Mouse (Mus musculus): ENCODE results near the gene Atp13a2. TPM values are rescaled to one million over a fixed set of nuclear protein-coding genes. Genes with fewer than 3 reads are reported as not detected.

Atp13a2 gene
- polyA plus RNA-seq, 1 experiment = 275 TPM

GRCm38 (mm10) chr4:140993846-140994245, 7.2 kb downstream of the Atp13a2 start:
- H3K36me3 ChIP-seq (ENCODE audit: control insufficient read depth, insufficient read depth, low read length) = peaks cover 42% of the 10 kb centered on the region
- H3K27me3 ChIP-seq (ENCODE audit: control insufficient read depth, insufficient read depth, low read length) = no peaks in the 10 kb centered on the region
- no peak overlapping the region for H3K4me3 ChIP-seq (ENCODE audit: extremely low read depth, insufficient read depth, insufficient read length)
- no peak for TF ChIP-seq POLR2A (IDR thresholded peaks at IDR 0.05; ENCODE audit: low read depth, low read length)
- no peak for TF ChIP-seq CTCF (IDR thresholded peaks at IDR 0.05; ENCODE audit: extremely low read depth, insufficient read depth, insufficient read length, insufficient replicate concordance)
- 86% methylated on average over 8 of the region's 8 CpGs for WGBS
- no peak overlapping the region for H3K27ac ChIP-seq (ENCODE audit: insufficient read depth, low read length)
- DNase-seq (ENCODE audit: low read depth in 1 of 2, low spot score in 2 of 2) = no peak
- peaks cover 11% of the 10 kb centered on the region; the same call in 1 of the 2 replicates for H3K4me1 ChIP-seq (ENCODE audit: control insufficient read depth, insufficient read depth, insufficient read length)

- Histone ChIP-seq H3K27me3 (ENCODE audit: control insufficient read depth, insufficient read depth, low read length) (no peaks in the 10 kb centered on the region), H3K27ac (ENCODE audit: insufficient read depth, low read length) (no peak overlapping the region), H3K4me1 (ENCODE audit: control insufficient read depth, insufficient read depth, insufficient read length) (no peaks in the 10 kb centered on the region), H3K36me3 (ENCODE audit: control insufficient read depth, insufficient read depth, low read length) (peaks cover 60% of the 10 kb centered on the region), H3K4me3 (ENCODE audit: extremely low read depth, insufficient read depth, insufficient read length) (no peak overlapping the region)
- TF ChIP-seq CTCF (IDR thresholded peaks at IDR 0.05; ENCODE audit: extremely low read depth, insufficient read depth, insufficient read length, insufficient replicate concordance) (no peak), POLR2A (IDR thresholded peaks at IDR 0.05; ENCODE audit: low read depth, low read length) (no peak)
- WGBS = 78% methylated on average over 8 of the region's 8 CpGs
- no peak for DNase-seq (ENCODE audit: low read depth in 1 of 2, low spot score in 2 of 2)
Observed at GRCm38 (mm10) chr4:140995811-140996210, 9.1 kb downstream of the Atp13a2 start.

GRCm38 (mm10) chr4:140996812-140997211, 10.1 kb downstream of the Atp13a2 start:
- Histone ChIP-seq H3K36me3 (ENCODE audit: control insufficient read depth, insufficient read depth, low read length) (peaks cover 68% of the 10 kb centered on the region), H3K27me3 (ENCODE audit: control insufficient read depth, insufficient read depth, low read length) (no peaks in the 10 kb centered on the region), H3K27ac (ENCODE audit: insufficient read depth, low read length) (no peak overlapping the region), H3K4me3 (ENCODE audit: extremely low read depth, insufficient read depth, insufficient read length) (no peak overlapping the region), H3K4me1 (ENCODE audit: control insufficient read depth, insufficient read depth, insufficient read length) (no peaks in the 10 kb centered on the region)
- TF ChIP-seq CTCF (IDR thresholded peaks at IDR 0.05; ENCODE audit: extremely low read depth, insufficient read depth, insufficient read length, insufficient replicate concordance) (no peak), POLR2A (IDR thresholded peaks at IDR 0.05; ENCODE audit: low read depth, low read length) (no peak)
- 88% methylated on average over 9 of the region's 9 CpGs for WGBS
- no peak for DNase-seq (ENCODE audit: low read depth in 1 of 2, low spot score in 2 of 2)

GRCm38 (mm10) chr4:141005983-141006382, 19.3 kb downstream of the Atp13a2 start:
- no peak for DNase-seq (ENCODE audit: low read depth in 1 of 2, low spot score in 2 of 2)
- Histone ChIP-seq H3K27ac (ENCODE audit: insufficient read depth, low read length) (no peak overlapping the region), H3K36me3 (ENCODE audit: control insufficient read depth, insufficient read depth, low read length) (peaks cover 58% of the 10 kb centered on the region), H3K27me3 (ENCODE audit: control insufficient read depth, insufficient read depth, low read length) (0 out of 2 replicates have a peak, but pooled peaks cover 5% of the 10 kb centered on the region), H3K4me1 (ENCODE audit: control insufficient read depth, insufficient read depth, insufficient read length) (peaks cover 4% of the 10 kb centered on the region; the same call in 1 of the 2 replicates), H3K4me3 (ENCODE audit: extremely low read depth, insufficient read depth, insufficient read length) (no peak overlapping the region)
- 93% methylated on average over 13 of the region's 13 CpGs for WGBS
- TF ChIP-seq CTCF (IDR thresholded peaks at IDR 0.05; ENCODE audit: extremely low read depth, insufficient read depth, insufficient read length, insufficient replicate concordance) = no peak
- no peak for TF ChIP-seq POLR2A (IDR thresholded peaks at IDR 0.05; ENCODE audit: low read depth, low read length)

DNA sequence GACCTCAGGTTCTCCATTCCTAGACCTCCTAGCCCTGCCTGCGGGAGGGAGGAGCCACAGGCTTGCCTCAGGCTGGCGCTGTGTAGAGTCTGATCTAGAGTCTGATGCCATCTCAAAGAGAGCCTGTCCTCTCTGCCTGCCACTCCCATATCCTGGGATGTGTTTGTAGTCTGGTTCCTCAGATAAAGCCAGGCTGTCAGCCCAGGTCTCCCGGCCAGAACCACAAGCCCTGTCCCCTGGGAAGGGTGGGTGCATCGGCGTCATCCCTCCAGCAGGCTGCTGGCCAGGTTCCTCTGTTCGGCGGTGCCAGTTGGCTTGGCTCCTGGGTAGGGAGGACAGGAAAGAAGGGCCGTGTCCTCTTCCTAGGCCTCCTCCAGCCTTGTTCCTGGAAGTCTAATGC, 21.4 kb downstream of the Atp13a2 start:
- peaks cover 4% of the 10 kb centered on the region; the same call in 1 of the 2 replicates for H3K4me1 ChIP-seq (ENCODE audit: control insufficient read depth, insufficient read depth, insufficient read length)
- TF ChIP-seq POLR2A (IDR thresholded peaks at IDR 0.05; ENCODE audit: low read depth, low read length) (no peak), CTCF (IDR thresholded peaks at IDR 0.05; ENCODE audit: extremely low read depth, insufficient read depth, insufficient read length, insufficient replicate concordance) (no peak)
- 0 out of 2 replicates have a peak, but pooled peaks cover 5% of the 10 kb centered on the region for H3K27me3 ChIP-seq (ENCODE audit: control insufficient read depth, insufficient read depth, low read length)
- no peak overlapping the region for H3K4me3 ChIP-seq (ENCODE audit: extremely low read depth, insufficient read depth, insufficient read length)
- WGBS = 68% methylated on average over 8 of the region's 8 CpGs
- no peak overlapping the region for H3K27ac ChIP-seq (ENCODE audit: insufficient read depth, low read length)
- H3K36me3 ChIP-seq (ENCODE audit: control insufficient read depth, insufficient read depth, low read length) = peaks cover 40% of the 10 kb centered on the region
- no peak for DNase-seq (ENCODE audit: low read depth in 1 of 2, low spot score in 2 of 2)

GRCm38 (mm10) chr4:141010118-141010517, 23.4 kb downstream of the Atp13a2 start, which contains the start of gene Mfap2:
Gene Mfap2, plus strand, starts transcription at chr4:141010418.
- Histone ChIP-seq H3K27ac (ENCODE audit: insufficient read depth, low read length) (no peak within 1 kb of the TSS), H3K36me3 (ENCODE audit: control insufficient read depth, insufficient read depth, low read length) (peaks cover 20% of the 10 kb centered on the region), H3K4me1 (ENCODE audit: control insufficient read depth, insufficient read depth, insufficient read length) (peaks cover 4% of the 10 kb centered on the region; the same call in 1 of the 2 replicates), H3K27me3 (ENCODE audit: control insufficient read depth, insufficient read depth, low read length) (0 out of 2 replicates have a peak, but pooled peaks cover 5% of the 10 kb centered on the region), H3K4me3 (ENCODE audit: extremely low read depth, insufficient read depth, insufficient read length) (peak within 1 kb of the TSS; percentile 4; the same call in 1 of the 2 replicates)
- no peak for TF ChIP-seq POLR2A (IDR thresholded peaks at IDR 0.05; ENCODE audit: low read depth, low read length)
- TF ChIP-seq CTCF (IDR thresholded peaks at IDR 0.05; ENCODE audit: extremely low read depth, insufficient read depth, insufficient read length, insufficient replicate concordance) = no peak
- 33% methylated on average over 7 of the region's 7 CpGs for WGBS
- DNase-seq (ENCODE audit: low read depth in 1 of 2, low spot score in 2 of 2) = no peak

- H3K36me3 ChIP-seq (ENCODE audit: control insufficient read depth, insufficient read depth, low read length) = peaks cover 18% of the 10 kb centered on the region
- WGBS = 3% methylated on average over 26 of the region's 26 CpGs
- TF ChIP-seq CTCF (IDR thresholded peaks at IDR 0.05; ENCODE audit: extremely low read depth, insufficient read depth, insufficient read length, insufficient replicate concordance) (no peak), POLR2A (IDR thresholded peaks at IDR 0.05; ENCODE audit: low read depth, low read length) (no peak)
- no peak for DNase-seq (ENCODE audit: low read depth in 1 of 2, low spot score in 2 of 2)
- no peak overlapping the region for H3K27ac ChIP-seq (ENCODE audit: insufficient read depth, low read length)
- peak overlapping the region; percentile 4; the same call in 1 of the 2 replicates for H3K4me3 ChIP-seq (ENCODE audit: extremely low read depth, insufficient read depth, insufficient read length)
- 0 out of 2 replicates have a peak, but pooled peaks cover 5% of the 10 kb centered on the region for H3K27me3 ChIP-seq (ENCODE audit: control insufficient read depth, insufficient read depth, low read length)
- peaks cover 4% of the 10 kb centered on the region; the same call in 1 of the 2 replicates for H3K4me1 ChIP-seq (ENCODE audit: control insufficient read depth, insufficient read depth, insufficient read length)
Observed at GRCm38 (mm10) chr4:141010526-141010925, 23.9 kb downstream of the Atp13a2 start.
